Mouse (Mus musculus): ENCODE data around the gene Rcn1. TPM values are rescaled to one million over a fixed set of nuclear protein-coding genes. Genes with fewer than 3 reads are reported as not detected.
A peak's percentile ranks its signal among the peaks of the same experiment; 100 is the strongest.

The Rcn1 gene
- polyA plus RNA-seq, 1 experiment from 2014 or later: 157 TPM

DNA sequence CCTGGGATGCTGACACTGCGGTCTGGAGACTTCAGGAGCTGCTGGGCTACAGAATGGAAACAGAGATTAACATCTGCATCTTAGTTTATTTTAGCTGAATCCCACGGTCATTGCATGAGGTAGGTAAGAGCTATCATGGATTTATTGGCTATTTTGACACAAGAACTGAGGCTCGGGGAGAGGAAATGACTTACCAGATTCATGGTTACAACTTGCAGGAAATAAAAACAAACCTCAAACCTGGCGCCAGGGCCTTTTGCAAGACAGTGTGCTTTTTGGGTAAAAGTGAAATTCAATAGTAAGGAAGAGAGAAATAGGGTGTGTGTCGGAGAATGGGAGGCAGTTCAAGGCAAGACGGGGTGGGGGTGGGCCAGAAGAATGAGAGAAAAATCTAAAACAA is 30.8 kb upstream of the Rcn1 start:
- ATAC-seq (replicated peaks; ENCODE audit: low FRiP score, low read depth) (no peak), DNase-seq (ENCODE audit: low spot score) (no peak)
- H3K4me1 ChIP-seq (replicated peaks; ENCODE audit: insufficient read depth, low read length): peaks cover 5% of the 10 kb centered on the region; the same call in 1 of the 2 replicates
- no peaks in the 10 kb centered on the region for H3K36me3 ChIP-seq (ENCODE audit: insufficient read depth, low read length)
- no peak overlapping the region for H3K9ac ChIP-seq (ENCODE audit: low read depth, low read length)
- TF ChIP-seq CTCF (IDR thresholded peaks at IDR 0.05; ENCODE audit: low read depth): no peak
- no peak overlapping the region for H3K4me2 ChIP-seq (ENCODE audit: low read length)
- WGBS: 43% methylated on average over 6 of the region's 6 CpGs
- H3K9me3 ChIP-seq (replicated peaks; ENCODE audit: low read length): no peaks in the 10 kb centered on the region
- no peak overlapping the region for H3K27ac ChIP-seq
- H3K4me3 ChIP-seq (replicated peaks; ENCODE audit: low read depth, low read length): no peak overlapping the region
- H3K27me3 ChIP-seq (ENCODE audit: insufficient read depth, low read length): no peaks in the 10 kb centered on the region

DNA sequence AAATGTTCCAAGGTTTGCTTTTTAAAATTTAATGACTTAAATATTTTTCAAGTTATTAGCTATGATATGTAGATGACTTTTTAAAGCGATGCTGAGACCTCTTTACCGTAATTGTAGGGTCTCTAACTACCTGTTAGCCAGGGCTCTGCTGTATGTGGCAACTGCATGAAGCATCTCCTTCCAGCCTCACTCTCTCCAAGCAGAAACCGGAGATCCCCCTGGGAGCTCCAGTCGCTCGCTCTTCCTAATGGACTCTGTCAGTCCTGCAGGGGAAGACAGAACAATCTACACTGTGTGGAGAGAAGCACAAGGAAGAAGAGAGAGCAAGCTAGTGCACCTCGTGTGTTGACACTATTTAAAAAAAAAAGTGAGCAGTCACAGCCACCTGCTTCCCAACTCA is 29.3 kb upstream of the Rcn1 start:
- DNase-seq (ENCODE audit: low spot score) (no peak), ATAC-seq (replicated peaks; ENCODE audit: low FRiP score, low read depth) (no peak)
- no peak for TF ChIP-seq CTCF (IDR thresholded peaks at IDR 0.05; ENCODE audit: low read depth)
- H3K9me3 ChIP-seq (replicated peaks; ENCODE audit: low read length): no peaks in the 10 kb centered on the region
- H3K27me3 ChIP-seq (ENCODE audit: insufficient read depth, low read length): no peaks in the 10 kb centered on the region
- no peak overlapping the region for H3K4me3 ChIP-seq (replicated peaks; ENCODE audit: low read depth, low read length)
- WGBS: 15% methylated on average over 6 of the region's 6 CpGs
- H3K4me1 ChIP-seq (replicated peaks; ENCODE audit: insufficient read depth, low read length): peaks cover 5% of the 10 kb centered on the region; the same call in 1 of the 2 replicates
- no peak overlapping the region for H3K4me2 ChIP-seq (ENCODE audit: low read length)
- H3K36me3 ChIP-seq (ENCODE audit: insufficient read depth, low read length): no peaks in the 10 kb centered on the region
- H3K9ac ChIP-seq (ENCODE audit: low read depth, low read length): no peak overlapping the region
- H3K27ac ChIP-seq: no peak overlapping the region

- Histone ChIP-seq H3K9me3 (replicated peaks; ENCODE audit: low read length) (no peaks in the 10 kb centered on the region), H3K9ac (ENCODE audit: low read depth, low read length) (no peak overlapping the region), H3K4me2 (ENCODE audit: low read length) (no peak overlapping the region), H3K4me3 (replicated peaks; ENCODE audit: low read depth, low read length) (no peak overlapping the region), H3K4me1 (replicated peaks; ENCODE audit: insufficient read depth, low read length) (peaks cover 3% of the 10 kb centered on the region; the same call in 1 of the 2 replicates), H3K27ac (no peak overlapping the region), H3K27me3 (ENCODE audit: insufficient read depth, low read length) (no peaks in the 10 kb centered on the region), H3K36me3 (ENCODE audit: insufficient read depth, low read length) (no peaks in the 10 kb centered on the region)
- DNase-seq (ENCODE audit: low spot score) (peak; percentile 81), ATAC-seq (replicated peaks; ENCODE audit: low FRiP score, low read depth) (no peak)
- TF ChIP-seq CTCF (IDR thresholded peaks at IDR 0.05; ENCODE audit: low read depth): peak; percentile 97
- 2% methylated on average over 12 of the region's 12 CpGs for WGBS
These were observed 28.9 kb upstream of the Rcn1 start for GRCm38 (mm10) chr2:105428029-105428428.

GRCm38 (mm10) chr2:105427447-105427846 is 28.3 kb upstream of the Rcn1 start:
- H3K9ac ChIP-seq (ENCODE audit: low read depth, low read length): no peak overlapping the region
- TF ChIP-seq CTCF (IDR thresholded peaks at IDR 0.05; ENCODE audit: low read depth): no peak
- no peak overlapping the region for H3K27ac ChIP-seq
- no peaks in the 10 kb centered on the region for H3K4me1 ChIP-seq (replicated peaks; ENCODE audit: insufficient read depth, low read length)
- DNase-seq (ENCODE audit: low spot score) (no peak), ATAC-seq (replicated peaks; ENCODE audit: low FRiP score, low read depth) (no peak)
- 54% methylated on average over 8 of the region's 8 CpGs for WGBS
- no peak overlapping the region for H3K4me2 ChIP-seq (ENCODE audit: low read length)
- H3K9me3 ChIP-seq (replicated peaks; ENCODE audit: low read length): no peaks in the 10 kb centered on the region
- no peaks in the 10 kb centered on the region for H3K36me3 ChIP-seq (ENCODE audit: insufficient read depth, low read length)
- no peaks in the 10 kb centered on the region for H3K27me3 ChIP-seq (ENCODE audit: insufficient read depth, low read length)
- no peak overlapping the region for H3K4me3 ChIP-seq (replicated peaks; ENCODE audit: low read depth, low read length)

DNA sequence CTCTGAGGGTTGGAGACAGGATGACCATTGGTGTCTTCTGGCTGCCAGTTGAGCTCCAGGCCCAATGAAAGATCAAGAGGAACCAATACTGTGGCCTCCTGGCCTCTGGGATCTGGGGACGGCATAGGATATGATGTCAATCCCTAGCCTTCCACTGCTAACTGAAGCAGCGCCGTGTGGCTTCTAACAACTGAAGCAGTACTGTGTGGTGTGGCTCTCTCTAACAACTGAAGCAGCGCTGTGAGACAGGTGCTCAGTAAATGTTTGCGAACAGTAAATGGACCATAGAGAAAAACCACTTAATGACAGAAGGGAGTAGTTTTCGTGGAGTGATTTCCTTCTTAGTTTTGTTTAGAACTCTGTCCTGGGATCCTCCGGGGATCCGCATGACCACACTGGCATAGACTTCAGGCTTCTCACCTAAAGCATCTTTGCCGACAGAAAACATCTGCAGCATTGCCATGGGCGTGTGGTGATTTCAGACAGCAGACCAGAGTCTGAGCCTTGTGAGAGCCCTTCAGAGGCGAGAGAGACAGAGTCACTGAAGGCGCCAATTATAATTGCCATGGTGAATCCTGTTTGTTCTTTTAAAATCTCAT is 19.6 kb upstream of the Rcn1 start:
- H3K36me3 ChIP-seq (ENCODE audit: insufficient read depth, low read length): no peaks in the 10 kb centered on the region
- H3K4me2 ChIP-seq (ENCODE audit: low read length): no peak overlapping the region
- H3K4me3 ChIP-seq (replicated peaks; ENCODE audit: low read depth, low read length): no peak overlapping the region
- 0 out of 2 replicates have a peak, but pooled peaks have one; percentile 19 for ATAC-seq (replicated peaks; ENCODE audit: low FRiP score, low read depth)
- no peak overlapping the region for H3K9ac ChIP-seq (ENCODE audit: low read depth, low read length)
- 55% methylated on average over 12 of the region's 12 CpGs for WGBS
- no peak overlapping the region for H3K27ac ChIP-seq
- H3K4me1 ChIP-seq (replicated peaks; ENCODE audit: insufficient read depth, low read length): no peaks in the 10 kb centered on the region
- no peak for TF ChIP-seq CTCF (IDR thresholded peaks at IDR 0.05; ENCODE audit: low read depth)
- no peaks in the 10 kb centered on the region for H3K27me3 ChIP-seq (ENCODE audit: insufficient read depth, low read length)
- H3K9me3 ChIP-seq (replicated peaks; ENCODE audit: low read length): no peaks in the 10 kb centered on the region
- DNase-seq (ENCODE audit: low spot score): peak; percentile 59

- Histone ChIP-seq H3K4me2 (ENCODE audit: low read length) (no peak overlapping the region), H3K27me3 (ENCODE audit: insufficient read depth, low read length) (no peaks in the 10 kb centered on the region), H3K9me3 (replicated peaks; ENCODE audit: low read length) (no peaks in the 10 kb centered on the region), H3K36me3 (ENCODE audit: insufficient read depth, low read length) (no peaks in the 10 kb centered on the region), H3K9ac (ENCODE audit: low read depth, low read length) (no peak overlapping the region), H3K4me1 (replicated peaks; ENCODE audit: insufficient read depth, low read length) (no peaks in the 10 kb centered on the region), H3K27ac (no peak overlapping the region), H3K4me3 (replicated peaks; ENCODE audit: low read depth, low read length) (no peak overlapping the region)
- DNase-seq (ENCODE audit: low spot score) (no peak), ATAC-seq (replicated peaks; ENCODE audit: low FRiP score, low read depth) (no peak)
- WGBS: 62% methylated on average over 5 of the region's 5 CpGs
- no peak for TF ChIP-seq CTCF (IDR thresholded peaks at IDR 0.05; ENCODE audit: low read depth)
These were observed 18.5 kb upstream of the Rcn1 start for GRCm38 (mm10) chr2:105417663-105418062.

Data from kidney, postnatal 0 days (tissue).